Mouse (Mus musculus): ENCODE results near the gene Ccdc85c. TPM values are rescaled to one million over a fixed set of nuclear protein-coding genes. Genes with fewer than 3 reads are reported as not detected.

Ccdc85c gene
- polyA plus RNA-seq, 1 experiment = 75.0 TPM

DNA sequence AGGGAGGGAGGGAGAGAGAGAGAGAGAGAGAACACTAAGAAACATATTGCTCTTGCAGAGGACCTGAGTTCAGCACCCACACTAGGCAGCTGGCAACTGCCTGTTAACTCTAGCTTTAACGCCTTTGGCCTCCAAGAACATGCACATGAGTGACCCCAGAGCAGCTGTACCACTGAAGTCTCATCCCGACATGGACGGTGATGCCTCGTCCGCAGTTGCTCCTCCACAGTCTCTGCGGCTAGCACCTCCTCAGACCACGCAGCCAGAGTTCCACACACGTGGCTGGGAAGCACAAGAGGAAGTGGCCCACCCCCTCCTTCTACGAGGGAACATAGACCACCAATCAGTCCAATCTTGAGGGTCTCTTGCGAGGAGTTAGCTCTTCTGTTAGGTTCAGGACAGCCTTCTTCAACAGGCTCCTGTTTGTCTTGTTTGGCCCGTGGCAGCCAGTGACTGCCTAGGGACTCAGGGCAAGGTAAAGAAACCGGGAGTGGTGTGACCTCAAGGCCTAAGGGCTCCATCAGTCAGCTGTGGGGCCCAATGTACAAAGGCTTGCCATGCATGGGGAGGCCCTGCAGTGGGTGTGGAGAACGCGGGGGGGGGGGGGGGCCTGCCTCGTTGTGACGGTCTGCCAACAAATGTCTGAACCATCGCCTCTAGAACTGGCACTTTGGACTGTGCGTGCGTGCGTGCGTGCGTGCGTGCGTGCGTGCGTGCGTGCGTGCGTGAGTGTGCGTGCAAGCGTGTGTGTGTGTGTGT lies 24.0 kb downstream of the Ccdc85c start:
- Histone ChIP-seq H3K27ac (ENCODE audit: insufficient read depth, low read length) (no peak overlapping the region), H3K27me3 (ENCODE audit: control insufficient read depth, insufficient read depth, low read length) (no peaks in the 10 kb centered on the region), H3K4me3 (replicated peaks; ENCODE audit: insufficient read depth, low read depth, low read length) (no peak overlapping the region), H3K4me1 (ENCODE audit: control insufficient read depth, insufficient read depth, low read length) (peaks cover 74% of the 10 kb centered on the region)
- WGBS = 80% methylated on average over 31 of the region's 31 CpGs
- DNase-seq = no peak
- no peak for TF ChIP-seq POLR2A (IDR thresholded peaks at IDR 0.05; ENCODE audit: borderline replicate concordance, insufficient read depth, low read length)
- TF ChIP-seq CTCF (IDR thresholded peaks at IDR 0.05; ENCODE audit: borderline replicate concordance, insufficient read depth, low read depth, low read length) = no peak

- TF ChIP-seq CTCF (IDR thresholded peaks at IDR 0.05; ENCODE audit: borderline replicate concordance, insufficient read depth, low read depth, low read length) (no peak), POLR2A (IDR thresholded peaks at IDR 0.05; ENCODE audit: borderline replicate concordance, insufficient read depth, low read length) (no peak)
- Histone ChIP-seq H3K27ac (ENCODE audit: insufficient read depth, low read length) (no peak overlapping the region), H3K27me3 (ENCODE audit: control insufficient read depth, insufficient read depth, low read length) (no peaks in the 10 kb centered on the region), H3K4me1 (ENCODE audit: control insufficient read depth, insufficient read depth, low read length) (peaks cover 80% of the 10 kb centered on the region), H3K4me3 (replicated peaks; ENCODE audit: insufficient read depth, low read depth, low read length) (no peak overlapping the region)
- WGBS = 34% methylated on average over 10 of the region's 10 CpGs
- DNase-seq = no peak
Observed at GRCm38 (mm10) chr12:108249522-108249921, 25.7 kb downstream of the Ccdc85c start.

GRCm38 (mm10) chr12:108249019-108249418 lies 26.2 kb downstream of the Ccdc85c start:
- no peak for DNase-seq
- H3K4me1 ChIP-seq (ENCODE audit: control insufficient read depth, insufficient read depth, low read length) = peaks cover 81% of the 10 kb centered on the region
- H3K27ac ChIP-seq (ENCODE audit: insufficient read depth, low read length) = no peak overlapping the region
- H3K27me3 ChIP-seq (ENCODE audit: control insufficient read depth, insufficient read depth, low read length) = no peaks in the 10 kb centered on the region
- H3K4me3 ChIP-seq (replicated peaks; ENCODE audit: insufficient read depth, low read depth, low read length) = no peak overlapping the region
- 89% methylated on average over 8 of the region's 8 CpGs for WGBS
- TF ChIP-seq CTCF (IDR thresholded peaks at IDR 0.05; ENCODE audit: borderline replicate concordance, insufficient read depth, low read depth, low read length) (no peak), POLR2A (IDR thresholded peaks at IDR 0.05; ENCODE audit: borderline replicate concordance, insufficient read depth, low read length) (no peak)

- H3K27ac ChIP-seq (ENCODE audit: insufficient read depth, low read length) = no peak overlapping the region
- DNase-seq = peak; percentile 63 to 67
- peaks cover 79% of the 10 kb centered on the region for H3K4me1 ChIP-seq (ENCODE audit: control insufficient read depth, insufficient read depth, low read length)
- TF ChIP-seq POLR2A (IDR thresholded peaks at IDR 0.05; ENCODE audit: borderline replicate concordance, insufficient read depth, low read length) (no peak), CTCF (IDR thresholded peaks at IDR 0.05; ENCODE audit: borderline replicate concordance, insufficient read depth, low read depth, low read length) (no peak)
- 36% methylated on average over 10 of the region's 10 CpGs for WGBS
- no peak overlapping the region for H3K4me3 ChIP-seq (replicated peaks; ENCODE audit: insufficient read depth, low read depth, low read length)
- no peaks in the 10 kb centered on the region for H3K27me3 ChIP-seq (ENCODE audit: control insufficient read depth, insufficient read depth, low read length)
Observed at GRCm38 (mm10) chr12:108246759-108247500, 28.3 kb downstream of the Ccdc85c start.

- Histone ChIP-seq H3K27ac (ENCODE audit: insufficient read depth, low read length) (peak overlapping the region; percentile 58; the same call in 1 of the 2 replicates), H3K27me3 (ENCODE audit: control insufficient read depth, insufficient read depth, low read length) (no peaks in the 10 kb centered on the region), H3K4me3 (replicated peaks; ENCODE audit: insufficient read depth, low read depth, low read length) (no peak overlapping the region), H3K4me1 (ENCODE audit: control insufficient read depth, insufficient read depth, low read length) (peaks cover 89% of the 10 kb centered on the region)
- 70% methylated on average over 9 of the region's 9 CpGs for WGBS
- TF ChIP-seq CTCF (IDR thresholded peaks at IDR 0.05; ENCODE audit: borderline replicate concordance, insufficient read depth, low read depth, low read length) (no peak), POLR2A (IDR thresholded peaks at IDR 0.05; ENCODE audit: borderline replicate concordance, insufficient read depth, low read length) (no peak)
- no peak for DNase-seq
Observed at GRCm38 (mm10) chr12:108245579-108245978, 29.6 kb downstream of the Ccdc85c start.

DNA sequence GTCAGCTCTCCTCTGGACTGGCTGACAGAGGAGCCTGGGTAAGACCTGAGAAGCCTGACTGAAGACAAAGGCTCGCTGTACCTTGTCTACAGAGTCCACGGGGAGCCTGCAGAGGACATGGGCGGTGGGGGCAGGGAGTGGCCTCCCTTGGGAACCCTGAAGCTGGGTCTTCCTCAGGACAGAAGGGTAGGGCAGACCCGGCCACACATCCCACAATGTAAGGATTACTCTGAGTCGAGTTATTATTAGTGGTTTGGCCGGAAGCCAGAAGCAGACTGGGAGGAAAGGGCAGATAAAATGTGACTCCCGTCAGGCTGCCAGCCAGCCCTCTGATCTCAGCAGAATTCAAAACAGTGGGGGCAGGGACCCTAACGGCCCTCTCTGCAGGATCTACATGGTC lies 30.4 kb downstream of the Ccdc85c start:
- TF ChIP-seq POLR2A (IDR thresholded peaks at IDR 0.05; ENCODE audit: borderline replicate concordance, insufficient read depth, low read length) = no peak
- no peak for TF ChIP-seq CTCF (IDR thresholded peaks at IDR 0.05; ENCODE audit: borderline replicate concordance, insufficient read depth, low read depth, low read length)
- peak overlapping the region; percentile 58 for H3K27ac ChIP-seq (ENCODE audit: insufficient read depth, low read length)
- no peaks in the 10 kb centered on the region for H3K27me3 ChIP-seq (ENCODE audit: control insufficient read depth, insufficient read depth, low read length)
- peaks cover 91% of the 10 kb centered on the region for H3K4me1 ChIP-seq (ENCODE audit: control insufficient read depth, insufficient read depth, low read length)
- 3% methylated on average over 8 of the region's 8 CpGs for WGBS
- H3K4me3 ChIP-seq (replicated peaks; ENCODE audit: insufficient read depth, low read depth, low read length) = no peak overlapping the region
- peak; percentile 82 to 86 for DNase-seq

- no peak overlapping the region for H3K27ac ChIP-seq (ENCODE audit: insufficient read depth, low read length)
- WGBS = 46% methylated on average over 20 of the region's 20 CpGs
- TF ChIP-seq POLR2A (IDR thresholded peaks at IDR 0.05; ENCODE audit: borderline replicate concordance, insufficient read depth, low read length) (no peak), CTCF (IDR thresholded peaks at IDR 0.05; ENCODE audit: borderline replicate concordance, insufficient read depth, low read depth, low read length) (no peak)
Observed at GRCm38 (mm10) chr12:108242243-108242745, 32.9 kb downstream of the Ccdc85c start.

More at GRCm38 (mm10) chr12:108242243-108242745, 32.9 kb downstream of the Ccdc85c start:
- Histone ChIP-seq H3K4me1 (ENCODE audit: control insufficient read depth, insufficient read depth, low read length) (peaks cover 98% of the 10 kb centered on the region), H3K27me3 (ENCODE audit: control insufficient read depth, insufficient read depth, low read length) (no peaks in the 10 kb centered on the region), H3K4me3 (replicated peaks; ENCODE audit: insufficient read depth, low read depth, low read length) (no peak overlapping the region)
- no peak for DNase-seq

All from cerebellum, adult 2 months (tissue).